Mouse (Mus musculus): ENCODE measurements at regions not wholly inside any gene's neighbourhood (a gene's known extent, or its start where the extent isn't known, plus 50 kb on each side); places are given as distances from the start of the nearest gene placed in this dataset.

- no peak for TF ChIP-seq CTCF (conservative IDR thresholded peaks at IDR 0.05; ENCODE audit: low read length)
- TF ChIP-seq POU5F1 (IDR thresholded peaks at IDR 0.05; ENCODE audit: borderline replicate concordance, low read length) = no peak
Measured at GRCm38 (mm10) chr11:24830484-24830883, 752.6 kb downstream of the Bcl11a start.

Measured in E14TG2a.4 (cell line).